Mouse (Mus musculus): ENCODE measurements at regions not wholly inside any gene's neighbourhood (a gene's known extent, or its start where the extent isn't known, plus 50 kb on each side); places are given as distances from the start of the nearest gene placed in this dataset.

- Histone ChIP-seq H3K4me1 (ENCODE audit: control insufficient read depth, insufficient read depth, low read length) (no peaks in the 10 kb centered on the region), H3K36me3 (ENCODE audit: control insufficient read depth, insufficient read depth, low read length) (no peaks in the 10 kb centered on the region), H3K4me3 (ENCODE audit: low read depth, low read length) (no peak overlapping the region), H3K4me2 (ENCODE audit: low read depth, severe bottlenecking) (no peak overlapping the region), H3K27ac (replicated peaks; ENCODE audit: low read depth, low read length) (no peak overlapping the region), H3K27me3 (ENCODE audit: control insufficient read depth, insufficient read depth, low read length) (no peaks in the 10 kb centered on the region), H3K9ac (ENCODE audit: low read length) (no peak overlapping the region), H3K9me3 (ENCODE audit: control insufficient read depth, low read length) (no peaks in the 10 kb centered on the region)
- 76% methylated on average over 3 of the region's 3 CpGs for WGBS
- ATAC-seq (ENCODE audit: insufficient number of reproducible peaks, low FRiP score, low TSS enrichment, low read depth): no peak
- DNase-seq (ENCODE audit: low spot score): no peak
Observed at GRCm38 (mm10) chr3:14952169-14952729, 66.2 kb downstream of the Car2 start.

GRCm38 (mm10) chr3:14952951-14953350 is 66.9 kb downstream of the Car2 start:
- Histone ChIP-seq H3K27me3 (ENCODE audit: control insufficient read depth, insufficient read depth, low read length) (no peaks in the 10 kb centered on the region), H3K4me3 (ENCODE audit: low read depth, low read length) (no peak overlapping the region), H3K9ac (ENCODE audit: low read length) (no peak overlapping the region), H3K27ac (replicated peaks; ENCODE audit: low read depth, low read length) (no peak overlapping the region), H3K36me3 (ENCODE audit: control insufficient read depth, insufficient read depth, low read length) (no peaks in the 10 kb centered on the region), H3K9me3 (ENCODE audit: control insufficient read depth, low read length) (no peaks in the 10 kb centered on the region), H3K4me1 (ENCODE audit: control insufficient read depth, insufficient read depth, low read length) (no peaks in the 10 kb centered on the region), H3K4me2 (ENCODE audit: low read depth, severe bottlenecking) (no peak overlapping the region)
- DNase-seq (ENCODE audit: low spot score) (no peak), ATAC-seq (ENCODE audit: insufficient number of reproducible peaks, low FRiP score, low TSS enrichment, low read depth) (no peak)
- WGBS: 42% methylated on average over 3 of the region's 3 CpGs

GRCm38 (mm10) chr3:14957481-14957880 is 71.4 kb downstream of the Car2 start:
- ATAC-seq (ENCODE audit: insufficient number of reproducible peaks, low FRiP score, low TSS enrichment, low read depth): no peak
- no peak for DNase-seq (ENCODE audit: low spot score)

GRCm38 (mm10) chr3:14958277-14958676 is 72.2 kb downstream of the Car2 start:
- 52% methylated on average over 1 of the region's 1 CpGs for WGBS
- Histone ChIP-seq H3K27me3 (ENCODE audit: control insufficient read depth, insufficient read depth, low read length) (no peaks in the 10 kb centered on the region), H3K27ac (replicated peaks; ENCODE audit: low read depth, low read length) (no peak overlapping the region), H3K36me3 (ENCODE audit: control insufficient read depth, insufficient read depth, low read length) (no peaks in the 10 kb centered on the region), H3K4me2 (ENCODE audit: low read depth, severe bottlenecking) (no peak overlapping the region), H3K9me3 (ENCODE audit: control insufficient read depth, low read length) (no peaks in the 10 kb centered on the region), H3K4me3 (ENCODE audit: low read depth, low read length) (no peak overlapping the region), H3K9ac (ENCODE audit: low read length) (no peak overlapping the region), H3K4me1 (ENCODE audit: control insufficient read depth, insufficient read depth, low read length) (no peaks in the 10 kb centered on the region)
- DNase-seq (ENCODE audit: low spot score): no peak
- no peak for ATAC-seq (ENCODE audit: insufficient number of reproducible peaks, low FRiP score, low TSS enrichment, low read depth)

More at GRCm38 (mm10) chr3:14957481-14957880, 71.4 kb downstream of the Car2 start:
- Histone ChIP-seq H3K27me3 (ENCODE audit: control insufficient read depth, insufficient read depth, low read length) (no peaks in the 10 kb centered on the region), H3K4me3 (ENCODE audit: low read depth, low read length) (no peak overlapping the region), H3K36me3 (ENCODE audit: control insufficient read depth, insufficient read depth, low read length) (no peaks in the 10 kb centered on the region), H3K4me2 (ENCODE audit: low read depth, severe bottlenecking) (no peak overlapping the region), H3K9ac (ENCODE audit: low read length) (no peak overlapping the region), H3K4me1 (ENCODE audit: control insufficient read depth, insufficient read depth, low read length) (no peaks in the 10 kb centered on the region), H3K27ac (replicated peaks; ENCODE audit: low read depth, low read length) (no peak overlapping the region), H3K9me3 (ENCODE audit: control insufficient read depth, low read length) (no peaks in the 10 kb centered on the region)
- 79% methylated on average over 1 of the region's 1 CpGs for WGBS

GRCm38 (mm10) chr3:14959586-14959985 is 73.5 kb downstream of the Car2 start:
- H3K36me3 ChIP-seq (ENCODE audit: control insufficient read depth, insufficient read depth, low read length): no peaks in the 10 kb centered on the region
- no peak overlapping the region for H3K9ac ChIP-seq (ENCODE audit: low read length)
- no peaks in the 10 kb centered on the region for H3K9me3 ChIP-seq (ENCODE audit: control insufficient read depth, low read length)
- 0% methylated on average over 1 of the region's 1 CpGs for WGBS
- H3K27me3 ChIP-seq (ENCODE audit: control insufficient read depth, insufficient read depth, low read length): no peaks in the 10 kb centered on the region
- DNase-seq (ENCODE audit: low spot score): no peak
- no peak overlapping the region for H3K27ac ChIP-seq (replicated peaks; ENCODE audit: low read depth, low read length)
- H3K4me2 ChIP-seq (ENCODE audit: low read depth, severe bottlenecking): no peak overlapping the region
- no peak overlapping the region for H3K4me3 ChIP-seq (ENCODE audit: low read depth, low read length)
- ATAC-seq (ENCODE audit: insufficient number of reproducible peaks, low FRiP score, low TSS enrichment, low read depth): no peak
- no peaks in the 10 kb centered on the region for H3K4me1 ChIP-seq (ENCODE audit: control insufficient read depth, insufficient read depth, low read length)

GRCm38 (mm10) chr3:14964795-14965194 is 78.7 kb downstream of the Car2 start:
- H3K27ac ChIP-seq (replicated peaks; ENCODE audit: low read depth, low read length): no peak overlapping the region
- no peaks in the 10 kb centered on the region for H3K4me1 ChIP-seq (ENCODE audit: control insufficient read depth, insufficient read depth, low read length)
- no peaks in the 10 kb centered on the region for H3K9me3 ChIP-seq (ENCODE audit: control insufficient read depth, low read length)
- H3K36me3 ChIP-seq (ENCODE audit: control insufficient read depth, insufficient read depth, low read length): no peaks in the 10 kb centered on the region
- H3K4me2 ChIP-seq (ENCODE audit: low read depth, severe bottlenecking): no peak overlapping the region
- no peaks in the 10 kb centered on the region for H3K27me3 ChIP-seq (ENCODE audit: control insufficient read depth, insufficient read depth, low read length)
- WGBS: 93% methylated on average over 5 of the region's 5 CpGs
- ATAC-seq (ENCODE audit: insufficient number of reproducible peaks, low FRiP score, low TSS enrichment, low read depth) (no peak), DNase-seq (ENCODE audit: low spot score) (no peak)
- H3K4me3 ChIP-seq (ENCODE audit: low read depth, low read length): no peak overlapping the region
- no peak overlapping the region for H3K9ac ChIP-seq (ENCODE audit: low read length)

- H3K4me3 ChIP-seq (ENCODE audit: low read depth, low read length): no peak overlapping the region
- no peak for ATAC-seq (ENCODE audit: insufficient number of reproducible peaks, low FRiP score, low TSS enrichment, low read depth)
Observed at GRCm38 (mm10) chr3:14965438-14966044, 79.5 kb downstream of the Car2 start.

GRCm38 (mm10) chr3:14967235-14967634 is 81.2 kb downstream of the Car2 start:
- no peak overlapping the region for H3K4me3 ChIP-seq (ENCODE audit: low read depth, low read length)
- H3K4me2 ChIP-seq (ENCODE audit: low read depth, severe bottlenecking): no peak overlapping the region
- H3K9me3 ChIP-seq (ENCODE audit: control insufficient read depth, low read length): no peaks in the 10 kb centered on the region
- H3K9ac ChIP-seq (ENCODE audit: low read length): no peak overlapping the region
- DNase-seq (ENCODE audit: low spot score) (no peak), ATAC-seq (ENCODE audit: insufficient number of reproducible peaks, low FRiP score, low TSS enrichment, low read depth) (no peak)
- no peaks in the 10 kb centered on the region for H3K4me1 ChIP-seq (ENCODE audit: control insufficient read depth, insufficient read depth, low read length)
- H3K27me3 ChIP-seq (ENCODE audit: control insufficient read depth, insufficient read depth, low read length): no peaks in the 10 kb centered on the region
- no peaks in the 10 kb centered on the region for H3K36me3 ChIP-seq (ENCODE audit: control insufficient read depth, insufficient read depth, low read length)
- H3K27ac ChIP-seq (replicated peaks; ENCODE audit: low read depth, low read length): no peak overlapping the region
- 92% methylated on average over 5 of the region's 5 CpGs for WGBS

More at GRCm38 (mm10) chr3:14965438-14966044, 79.5 kb downstream of the Car2 start:
- Histone ChIP-seq H3K27ac (replicated peaks; ENCODE audit: low read depth, low read length) (no peak overlapping the region), H3K36me3 (ENCODE audit: control insufficient read depth, insufficient read depth, low read length) (no peaks in the 10 kb centered on the region), H3K9me3 (ENCODE audit: control insufficient read depth, low read length) (no peaks in the 10 kb centered on the region), H3K4me1 (ENCODE audit: control insufficient read depth, insufficient read depth, low read length) (no peaks in the 10 kb centered on the region), H3K4me2 (ENCODE audit: low read depth, severe bottlenecking) (no peak overlapping the region), H3K27me3 (ENCODE audit: control insufficient read depth, insufficient read depth, low read length) (no peaks in the 10 kb centered on the region), H3K9ac (ENCODE audit: low read length) (no peak overlapping the region)
- no peak for DNase-seq (ENCODE audit: low spot score)
- WGBS: 85% methylated on average over 5 of the region's 5 CpGs

- Histone ChIP-seq H3K4me2 (ENCODE audit: low read depth, severe bottlenecking) (no peak overlapping the region), H3K27ac (replicated peaks; ENCODE audit: low read depth, low read length) (no peak overlapping the region), H3K9me3 (ENCODE audit: control insufficient read depth, low read length) (no peaks in the 10 kb centered on the region), H3K27me3 (ENCODE audit: control insufficient read depth, insufficient read depth, low read length) (no peaks in the 10 kb centered on the region), H3K9ac (ENCODE audit: low read length) (no peak overlapping the region), H3K4me1 (ENCODE audit: control insufficient read depth, insufficient read depth, low read length) (no peaks in the 10 kb centered on the region), H3K4me3 (ENCODE audit: low read depth, low read length) (no peak overlapping the region), H3K36me3 (ENCODE audit: control insufficient read depth, insufficient read depth, low read length) (no peaks in the 10 kb centered on the region)
- no peak for ATAC-seq (ENCODE audit: insufficient number of reproducible peaks, low FRiP score, low TSS enrichment, low read depth)
- DNase-seq (ENCODE audit: low spot score): no peak
- 84% methylated on average over 1 of the region's 1 CpGs for WGBS
Observed at GRCm38 (mm10) chr3:14968345-14968744, 82.3 kb downstream of the Car2 start.

Measured in limb, embryonic 11.5 days (tissue).